Mouse (Mus musculus): ENCODE measurements around the gene Tcf7. TPM values are rescaled to one million over a fixed set of nuclear protein-coding genes. Genes with fewer than 3 reads are reported as not detected.

The Tcf7 gene
- polyA plus RNA-seq (2017; shearing (Covaris generic)): 1,435 TPM

GRCm38 (mm10) chr11:52282774-52283595 lies at the start of gene Tcf7:
Gene Tcf7 (minus strand): TSS chr11:52283014.

GRCm38 (mm10) chr11:52231606-52232541 lies 50.9 kb downstream of the Tcf7 start, which contains the start of gene Skp1a:
Gene Skp1a (plus strand): TSS chr11:52231995.

GRCm38 (mm10) chr11:52213887-52214286 lies 68.9 kb downstream of the Tcf7 start, which contains the start of gene Olfr1371:
Gene Olfr1371 (minus strand): TSS chr11:52213987.

Other genes starting within 250 kb of the Tcf7 start
- gene Ppp2ca, start 184.3 kb downstream of the Tcf7 start, polyA plus RNA-seq (2017; shearing (Covaris generic)): 134 TPM
- gene Olfr1373, start 137.5 kb downstream of the Tcf7 start, polyA plus RNA-seq (2017; shearing (Covaris generic)): not detected
- not detected for gene Olfr1371, start 69.0 kb downstream of the Tcf7 start, polyA plus RNA-seq (2017; shearing (Covaris generic))
- 238 TPM for gene Skp1a, start 51.0 kb downstream of the Tcf7 start, polyA plus RNA-seq (2017; shearing (Covaris generic))
- 57.8 TPM for gene Vdac1, start 77.8 kb upstream of the Tcf7 start, polyA plus RNA-seq (2017; shearing (Covaris generic))
- gene 9530068E07Rik, start 113.4 kb upstream of the Tcf7 start, polyA plus RNA-seq (2017; shearing (Covaris generic)): 104 TPM

Measured in effector memory CD4-positive, alpha-beta T cell, adult 7 months (primary cell).